Mouse (Mus musculus) gastrocnemius, adult 8-10 months (tissue): ENCODE measurements around the gene Galnt17. TPM values are rescaled to one million over a fixed set of nuclear protein-coding genes. Genes with fewer than 3 reads are reported as not detected.
A peak's percentile ranks its signal among the peaks of the same experiment; 100 is the strongest.

Experiments used
- DNase-seq, 2 experiments: peaks; one replicate each; pipeline ENCODE4 v3.0.0; 2022; ENCODE audit warnings: low spot score in 2 of 2
- total RNA-seq, 4 experiments: library from RNA; stranded (reverse); gene quantifications; 2 replicates each; pipeline ENCODE4 v1.2.4; 2022

Gene Galnt17
- total RNA-seq, 4 experiments from 2014 or later = 2.2 to 7.3 (median 4.1) TPM

DNA sequence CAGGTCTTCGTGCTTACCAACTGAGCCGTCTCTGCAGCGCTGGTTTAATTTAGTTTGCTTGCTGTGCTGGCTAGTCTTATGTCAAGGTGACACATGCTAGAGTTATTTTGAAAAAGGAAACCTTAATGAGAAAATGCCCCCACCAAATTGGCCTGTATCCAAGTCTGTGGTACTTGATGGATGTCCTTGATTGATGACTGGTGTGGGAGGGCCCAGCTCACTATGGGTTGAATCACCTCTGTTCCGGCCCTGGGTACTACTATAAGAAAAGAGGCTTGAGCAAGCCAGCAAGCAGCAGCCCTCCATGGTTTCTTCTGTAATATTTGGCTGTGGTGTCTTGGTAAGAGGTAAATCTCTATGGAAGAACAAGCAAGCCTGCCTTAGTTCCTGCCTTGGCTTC lies 165.7 kb downstream of the Galnt17 start:
- DNase-seq = no peak

DNA sequence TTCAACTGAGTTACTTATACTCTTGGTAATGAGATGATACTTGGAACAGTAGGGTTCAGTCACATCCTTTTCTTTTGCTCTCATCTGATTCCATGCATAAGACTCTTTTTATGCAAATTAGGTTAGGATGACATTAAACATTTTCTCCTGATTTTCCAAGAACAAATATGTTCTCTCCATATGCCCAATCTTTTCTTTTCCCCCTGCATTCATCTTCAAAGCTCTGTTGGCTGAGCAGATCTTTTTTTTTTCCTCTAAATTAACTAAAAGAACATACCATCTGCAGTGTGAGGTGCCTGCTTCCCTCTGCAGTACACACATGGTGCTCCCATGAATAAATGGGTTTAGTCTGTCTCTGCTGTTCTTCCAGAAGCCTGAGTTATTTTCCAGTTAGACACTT lies 173.5 kb downstream of the Galnt17 start:
- no peak for DNase-seq

DNA sequence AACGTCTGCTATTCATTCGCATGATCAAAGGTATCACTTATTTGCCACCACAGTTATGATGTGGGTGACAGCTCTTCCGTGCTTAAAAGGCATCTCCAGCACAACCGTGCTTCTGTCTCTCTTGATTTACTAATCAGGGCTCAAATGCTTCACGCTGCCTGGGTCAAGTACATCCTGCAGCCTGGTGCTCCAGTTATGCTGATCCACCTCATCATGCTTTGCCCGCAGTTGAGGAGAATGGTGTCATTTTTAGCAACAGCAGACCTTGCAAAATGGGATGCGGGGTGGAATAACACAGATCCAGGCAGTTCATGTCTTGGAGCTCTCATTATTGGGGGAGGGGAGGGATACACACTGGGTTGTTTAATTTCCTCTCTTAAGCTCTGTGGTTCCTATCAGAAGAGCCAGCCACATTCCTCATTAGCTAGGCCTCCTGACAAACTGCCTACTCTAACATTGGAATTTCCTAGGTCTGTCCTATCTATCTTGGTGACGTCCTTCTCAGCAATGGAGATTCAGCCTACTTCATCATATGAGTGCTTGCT lies 187.9 kb downstream of the Galnt17 start:
- DNase-seq = no peak

DNA sequence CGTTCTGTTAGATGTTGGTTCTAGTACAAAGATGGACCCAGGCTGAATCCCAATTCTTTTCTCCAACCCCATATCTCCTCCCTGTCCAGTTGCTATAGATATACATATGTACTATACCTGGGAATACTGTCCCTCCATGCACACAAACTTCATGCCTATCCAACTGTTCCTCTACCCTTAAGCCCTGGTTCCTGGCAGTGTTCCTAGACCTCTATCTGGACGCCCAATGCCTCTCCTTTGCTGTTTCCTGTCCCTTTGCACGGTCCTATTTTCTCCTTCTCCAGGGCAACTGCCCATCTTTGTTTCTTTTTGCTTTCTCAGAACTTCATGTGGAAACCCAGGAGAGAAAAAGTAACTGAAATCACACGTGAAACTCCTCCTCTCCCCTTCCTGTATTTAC lies 188.4 kb downstream of the Galnt17 start:
- no peak for DNase-seq

DNA sequence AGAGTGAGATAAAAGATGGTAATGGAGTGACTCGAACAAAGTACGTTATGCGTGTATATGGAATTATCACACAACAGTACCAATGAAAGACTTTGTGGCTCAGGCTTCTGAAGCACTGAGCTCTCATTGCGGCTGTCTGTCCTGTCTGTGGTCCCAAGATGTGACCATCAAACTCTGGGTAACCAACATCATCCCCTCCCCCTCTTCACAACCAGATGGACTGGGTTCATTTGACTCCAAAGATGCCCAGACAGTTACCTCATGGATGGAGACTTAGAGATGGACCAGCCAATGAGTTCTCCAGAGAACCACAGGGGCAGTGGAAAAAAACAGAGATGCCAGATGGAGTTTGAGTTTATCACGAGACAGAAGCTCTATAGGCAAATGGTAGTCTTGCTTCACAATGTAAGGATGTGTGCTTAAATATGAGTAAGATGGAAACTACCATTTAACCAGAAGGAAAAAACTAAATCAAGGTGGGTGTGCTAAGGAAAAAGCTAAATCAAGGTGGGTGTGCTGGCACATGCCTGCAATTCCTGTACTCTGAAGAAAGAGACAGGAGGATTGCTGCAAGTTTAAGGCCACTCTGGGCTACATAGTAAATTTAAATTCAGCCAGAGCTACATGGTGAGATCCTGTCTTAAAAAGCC lies 190.8 kb downstream of the Galnt17 start:
- no peak for DNase-seq

DNA sequence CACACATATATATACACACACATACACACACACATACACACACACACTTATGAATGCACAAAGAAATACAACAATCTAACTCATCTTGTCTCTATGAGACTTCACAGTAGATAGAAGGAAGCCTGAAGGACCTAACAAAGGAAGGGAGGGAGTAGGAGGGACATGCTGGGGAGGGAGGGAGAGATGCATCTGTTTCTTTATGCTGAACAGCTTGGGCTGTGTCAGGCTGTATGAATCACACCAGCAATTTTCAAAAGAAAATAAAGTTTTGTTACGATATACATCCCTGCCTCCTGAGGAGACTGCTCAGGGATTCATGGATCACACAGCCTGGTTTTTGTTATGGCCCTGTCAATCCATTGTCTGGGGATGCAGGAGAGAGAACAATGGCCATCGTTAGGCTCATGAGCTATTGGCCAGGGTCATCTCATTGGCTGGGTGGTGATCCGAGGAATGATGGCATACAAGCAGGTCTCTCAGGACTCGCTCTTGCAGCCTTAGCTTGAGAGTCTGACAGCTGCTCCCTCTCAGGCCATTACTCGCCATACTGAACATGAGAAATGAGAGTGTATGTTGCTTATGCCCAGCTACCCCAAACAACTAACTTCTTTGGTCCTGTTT lies 194.3 kb downstream of the Galnt17 start:
- no peak for DNase-seq

DNA sequence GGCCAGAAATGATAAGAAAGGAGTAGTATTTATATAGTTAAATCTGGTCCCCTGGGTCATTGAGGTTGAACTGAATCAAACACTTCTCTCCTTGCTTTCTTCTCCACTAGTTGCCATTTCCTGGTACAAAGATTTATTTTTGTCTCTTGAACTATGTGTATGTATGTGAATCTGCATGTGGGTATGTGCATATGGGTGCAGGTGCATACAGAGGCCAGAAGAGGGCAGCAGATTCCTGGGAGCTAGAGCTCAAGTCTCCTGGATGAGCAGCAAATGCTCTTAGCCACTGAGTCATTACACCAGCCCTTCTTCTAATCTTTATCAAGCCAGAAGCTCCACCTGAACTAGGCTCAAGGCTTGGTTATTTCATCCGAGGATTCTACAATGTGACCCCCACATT lies 201.1 kb downstream of the Galnt17 start:
- DNase-seq = no peak

DNA sequence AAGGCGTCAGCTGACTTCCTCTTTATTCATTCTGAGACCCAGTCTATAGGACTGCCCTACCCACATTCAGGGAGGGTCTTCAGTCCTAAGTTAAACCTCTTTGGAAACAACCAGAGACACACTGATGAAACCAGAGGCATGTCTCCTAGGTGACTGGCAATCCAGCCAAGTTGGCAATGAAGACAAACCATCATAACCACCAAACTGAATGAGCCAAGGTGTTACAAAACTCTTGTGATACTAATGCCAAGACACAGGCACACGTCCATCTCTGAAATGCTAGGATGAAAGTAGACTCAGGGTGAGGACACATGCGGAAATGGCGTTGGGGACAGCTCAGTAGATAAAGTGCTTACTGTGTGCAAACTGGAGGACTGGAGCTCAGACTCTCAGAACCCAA lies 211.5 kb downstream of the Galnt17 start:
- peak in 1 of 2 experiments; percentile 10 for DNase-seq

DNA sequence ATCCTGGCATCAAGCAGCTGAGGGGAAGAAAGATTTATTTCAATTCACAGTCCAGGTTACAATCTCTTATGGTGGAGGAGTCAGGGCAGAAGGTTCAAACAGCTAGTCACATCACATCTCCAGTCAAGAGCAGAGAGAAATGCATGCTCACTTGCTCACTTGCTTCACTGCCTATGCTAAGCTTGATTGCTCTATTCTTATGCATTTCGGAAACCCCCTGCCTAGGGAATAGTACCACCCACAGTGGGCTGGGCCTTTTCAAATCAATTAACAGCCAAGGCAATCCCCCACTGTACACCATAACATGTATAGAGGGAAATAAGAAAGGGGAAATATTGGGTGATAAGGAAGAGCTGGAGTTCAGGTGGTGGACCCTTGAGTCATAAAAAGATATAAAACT lies 212.7 kb downstream of the Galnt17 start:
- no peak for DNase-seq

DNA sequence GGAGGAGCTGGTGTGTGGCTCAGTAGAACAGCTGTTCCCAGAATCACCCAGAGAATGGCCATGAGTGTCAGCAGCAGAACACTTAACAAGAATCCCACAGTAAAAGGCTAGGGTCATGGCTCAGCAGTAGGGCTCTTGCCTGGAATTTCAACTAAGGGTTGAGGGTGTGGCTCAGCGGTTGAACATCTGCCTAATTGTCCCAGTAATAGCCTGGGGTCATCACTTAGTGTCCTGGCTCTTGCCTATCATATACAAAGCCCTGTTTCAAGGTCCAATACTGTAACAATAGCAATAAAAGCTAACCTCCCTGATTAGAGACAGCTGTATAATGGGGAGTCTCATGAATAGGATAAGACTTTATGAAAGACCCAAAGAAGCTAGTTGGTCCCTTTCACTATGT lies 213.5 kb downstream of the Galnt17 start:
- DNase-seq = no peak

DNA sequence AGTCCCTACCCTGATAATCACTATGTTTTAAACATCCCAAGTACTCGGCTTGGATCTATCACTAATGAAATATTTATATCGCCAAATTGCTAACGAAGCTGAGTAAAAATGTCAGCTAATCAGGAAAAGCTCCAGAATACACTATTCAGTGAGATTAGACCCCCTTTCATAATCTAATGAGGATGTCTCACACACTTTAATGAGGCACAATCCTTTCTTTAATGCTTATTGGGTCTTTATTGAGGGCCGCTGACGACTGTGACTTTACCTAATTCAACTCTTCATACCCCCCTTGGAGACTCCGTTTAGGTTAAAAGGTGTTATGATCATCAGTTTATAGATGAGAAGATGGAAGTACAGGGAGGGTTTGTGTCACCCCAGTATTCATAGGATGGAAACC lies 214.2 kb downstream of the Galnt17 start:
- DNase-seq = no peak

DNA sequence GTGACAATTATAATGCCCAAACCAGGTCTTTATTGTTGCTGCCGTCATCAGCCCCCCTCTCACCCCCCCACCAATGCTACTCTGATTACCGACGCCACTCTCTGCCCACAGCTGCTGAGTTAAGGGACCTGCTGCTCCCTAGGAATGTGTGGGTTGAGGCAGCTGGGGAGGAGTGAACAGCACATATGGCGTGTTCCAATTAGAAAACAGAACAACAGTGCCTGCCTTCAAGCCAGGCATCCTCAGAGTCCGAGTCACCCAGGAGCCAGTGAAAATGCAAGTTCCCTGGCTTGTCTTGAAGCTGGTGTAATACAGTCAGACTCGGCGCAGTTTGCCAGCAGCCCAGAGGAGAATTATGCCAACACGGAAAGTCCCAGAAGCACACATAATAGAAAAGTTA lies 218.4 kb downstream of the Galnt17 start:
- no peak for DNase-seq

DNA sequence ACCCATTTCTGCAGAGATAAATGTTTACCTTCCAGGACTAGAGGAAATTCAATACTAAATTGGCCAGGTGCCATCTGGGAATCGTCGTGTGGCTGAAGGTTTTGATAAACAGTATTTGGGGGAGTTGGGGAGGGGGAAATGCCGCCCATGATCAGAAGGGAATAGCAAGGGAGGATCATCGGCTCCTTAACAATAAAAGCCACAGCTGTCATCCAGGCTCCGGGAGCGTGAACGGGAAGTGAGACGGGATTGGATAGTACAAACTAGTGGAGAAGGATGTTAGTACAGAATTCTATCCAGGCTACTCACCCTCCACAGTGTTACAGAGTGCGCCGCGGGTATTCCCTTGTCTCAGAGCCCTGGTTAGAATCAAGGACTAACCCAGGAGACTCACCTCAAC lies 219.4 kb downstream of the Galnt17 start:
- no peak for DNase-seq

DNA sequence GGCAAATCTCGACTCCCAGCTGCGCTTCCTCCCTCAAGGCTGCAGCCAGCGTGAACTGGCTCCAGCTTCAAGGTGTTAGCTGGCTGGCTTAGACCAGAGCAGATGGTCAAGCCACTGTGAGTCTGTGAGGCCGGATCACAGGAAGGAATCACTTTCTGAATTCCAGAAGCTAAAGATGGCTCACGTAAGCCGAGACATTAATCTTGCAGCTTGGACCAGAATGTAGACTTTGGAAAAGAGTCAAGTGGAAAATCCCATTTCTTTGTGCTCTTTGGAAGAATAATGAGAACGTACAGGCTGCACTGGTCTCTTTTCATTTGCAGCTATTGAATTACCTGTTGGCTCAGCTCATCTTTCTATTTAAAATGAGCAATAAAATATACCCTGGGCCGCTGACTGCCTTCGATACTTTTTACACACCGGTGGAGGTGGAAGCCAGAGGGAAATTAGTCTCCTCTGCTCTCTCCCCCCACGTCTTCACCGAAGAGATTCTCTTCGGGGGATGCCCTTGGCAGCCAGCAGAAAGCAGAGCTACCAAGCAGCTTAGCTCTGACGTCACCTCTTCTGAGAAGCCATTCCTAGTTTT lies 225.1 kb downstream of the Galnt17 start:
- no peak for DNase-seq

DNA sequence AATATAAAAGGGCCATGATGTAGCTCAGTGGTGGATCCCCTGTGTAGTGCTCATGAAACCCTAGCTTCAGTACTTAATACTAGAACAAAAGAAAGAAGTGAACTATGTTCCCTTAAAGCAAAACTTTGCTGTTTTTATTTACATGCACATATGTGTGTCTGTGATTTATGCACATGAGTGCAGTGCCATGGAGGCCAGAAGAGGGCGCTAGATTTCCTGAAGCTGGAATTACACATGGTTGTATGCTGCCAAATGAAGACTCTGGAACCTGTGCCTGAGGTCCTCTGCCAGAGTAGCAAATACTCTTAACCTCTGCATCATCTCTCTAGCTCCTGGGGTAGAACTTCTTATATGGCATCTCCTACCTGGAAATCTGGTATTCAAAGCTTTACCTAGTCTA lies 230.6 kb downstream of the Galnt17 start:
- no peak for DNase-seq

DNA sequence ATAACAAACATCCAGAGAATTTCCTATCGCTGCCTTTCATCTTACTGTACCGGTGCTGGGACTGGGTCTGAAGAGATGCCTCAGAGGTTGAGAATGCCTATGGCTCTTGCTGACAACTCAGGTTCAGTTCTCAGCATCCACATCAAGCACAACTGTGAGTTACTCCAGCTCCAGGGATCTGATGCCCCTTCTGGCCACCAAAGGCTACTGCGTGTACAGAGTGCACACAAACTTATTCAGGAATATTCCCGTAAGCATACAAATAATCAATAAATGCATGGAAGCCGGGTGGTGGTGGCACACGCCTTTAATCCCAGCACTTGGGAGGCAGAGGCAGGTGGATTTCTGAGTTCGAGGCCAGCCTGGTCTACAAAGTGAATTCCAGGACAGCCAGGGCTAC lies 232.5 kb downstream of the Galnt17 start:
- DNase-seq = no peak

DNA sequence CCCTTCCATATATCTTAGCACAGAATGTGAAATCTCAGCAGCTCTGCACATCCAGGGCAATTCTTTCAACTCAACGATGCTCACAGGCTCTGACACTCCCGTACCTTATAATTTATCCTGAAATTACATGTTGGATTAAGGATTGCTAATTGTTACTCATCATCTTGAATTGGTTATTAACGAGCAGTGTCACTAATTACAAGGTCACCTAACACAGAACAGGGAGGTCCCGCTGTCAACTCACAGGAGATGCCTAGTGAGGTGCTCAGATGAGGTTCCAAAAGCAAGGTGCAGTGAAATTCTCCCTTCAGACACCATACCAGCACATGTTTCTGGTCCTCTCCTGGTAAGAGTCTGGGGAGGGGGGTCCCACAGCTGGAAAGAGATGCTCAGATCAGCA lies 234.0 kb downstream of the Galnt17 start:
- DNase-seq = no peak

DNA sequence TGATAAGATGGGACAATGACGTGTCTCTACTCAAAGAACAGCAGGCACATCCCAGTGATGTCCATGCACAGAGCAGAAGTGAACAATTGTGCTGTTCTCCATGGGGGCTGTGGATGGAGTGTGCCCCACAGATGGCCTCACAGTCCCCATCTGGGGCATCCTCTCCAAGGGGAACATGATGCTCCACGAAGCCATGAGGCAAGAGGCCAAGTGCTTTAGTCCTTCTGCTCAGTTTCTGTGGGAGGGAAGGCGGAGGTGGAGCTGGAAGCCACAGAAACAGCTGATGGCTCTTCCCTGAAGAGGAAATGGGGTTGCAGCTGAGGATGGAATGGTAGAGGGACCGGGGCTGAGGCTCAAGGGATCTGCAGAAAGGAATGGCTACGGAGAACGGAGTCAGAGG lies 243.1 kb downstream of the Galnt17 start:
- no peak for DNase-seq

DNA sequence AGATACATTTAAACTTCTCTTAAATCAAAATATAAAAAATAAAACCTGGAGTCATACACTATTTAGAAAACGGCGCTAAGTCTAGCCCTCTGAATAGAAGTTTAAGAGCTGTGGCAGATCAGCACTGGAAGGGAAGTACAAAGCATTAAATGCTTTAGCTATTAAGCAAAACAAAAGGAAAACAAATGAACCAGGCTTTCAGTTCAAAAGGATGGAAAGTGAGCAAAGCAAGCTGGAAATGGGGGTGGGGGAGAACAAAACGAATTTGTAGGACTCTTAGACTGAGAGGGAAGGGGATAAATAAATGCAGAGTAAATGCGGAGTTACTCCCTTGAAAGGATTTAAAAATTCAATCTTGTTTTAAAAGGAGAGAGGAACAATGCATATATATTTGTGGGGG lies 259.8 kb downstream of the Galnt17 start:
- DNase-seq = no peak

DNA sequence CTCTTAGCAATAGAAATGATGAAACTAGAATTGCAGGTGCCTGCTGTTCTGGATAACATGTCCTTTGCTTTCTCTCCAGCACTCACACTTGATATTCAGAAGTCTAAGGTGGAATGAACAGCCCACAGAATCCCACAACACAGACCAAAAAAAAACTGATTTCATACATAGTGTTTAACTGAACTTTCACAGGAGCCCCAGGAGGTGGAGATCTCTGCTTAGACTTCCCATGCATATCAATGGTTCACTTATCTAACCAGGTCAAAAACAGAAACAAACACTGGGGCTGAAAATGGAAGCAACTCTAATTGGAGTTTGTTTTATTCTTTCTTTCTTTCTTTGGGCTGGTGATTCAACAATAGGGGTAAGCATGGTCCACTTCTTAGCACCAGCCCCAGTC lies 265.2 kb downstream of the Galnt17 start:
- no peak for DNase-seq

DNA sequence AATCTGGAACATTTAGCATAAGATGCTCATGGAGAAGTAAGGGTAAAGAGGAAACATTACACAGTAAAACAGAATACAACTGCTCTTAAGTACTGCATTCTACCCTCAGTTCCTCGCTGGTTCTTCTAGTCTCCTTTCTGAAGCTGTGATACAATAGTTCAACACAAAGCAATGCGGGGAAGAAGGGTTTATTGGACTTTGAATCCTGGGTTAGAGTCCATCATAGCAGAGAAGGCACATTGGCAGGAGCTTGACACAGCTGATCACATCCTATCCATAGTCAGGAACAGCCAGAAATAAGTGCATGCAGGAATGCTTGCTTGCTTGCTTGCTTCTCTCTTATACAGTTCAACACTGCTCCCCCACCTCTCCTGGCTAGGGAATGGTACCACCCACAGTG lies 267.9 kb downstream of the Galnt17 start:
- no peak for DNase-seq

DNA sequence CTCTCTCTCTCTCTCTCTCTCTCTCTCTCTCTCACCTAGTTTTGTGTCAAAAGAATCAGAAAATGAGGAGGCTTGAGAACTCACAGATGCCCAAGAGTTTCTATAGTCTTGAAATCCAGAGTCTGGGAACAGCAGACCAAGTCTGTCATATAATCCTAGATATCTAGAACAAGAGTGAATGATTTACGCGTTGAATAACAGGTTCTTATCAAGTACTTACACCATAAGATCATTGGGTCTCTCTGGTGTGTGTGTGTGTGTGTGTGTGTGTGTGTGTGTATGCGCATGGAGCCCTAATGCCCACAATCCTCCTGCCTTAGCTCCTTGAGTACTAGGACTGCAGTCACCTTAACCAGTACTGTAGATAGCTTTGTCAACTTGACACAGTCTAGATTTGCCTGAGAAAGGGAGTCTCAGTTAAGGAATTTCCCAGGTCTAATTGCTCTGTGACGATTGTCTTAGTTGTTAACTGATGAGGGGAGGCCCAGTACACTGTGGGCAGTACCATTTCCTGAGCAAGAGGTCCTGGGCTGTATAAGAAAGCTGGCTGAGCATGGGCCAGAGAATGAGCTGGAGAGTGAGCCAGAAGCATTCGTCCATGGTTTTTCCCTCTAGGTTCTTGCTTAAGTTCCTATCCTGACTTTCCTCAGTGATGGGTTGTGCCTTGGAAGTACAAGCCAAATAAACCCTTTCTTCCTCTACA lies 268.5 kb downstream of the Galnt17 start:
- DNase-seq = no peak
